Mouse (Mus musculus) yolk sac, embryonic 10.5 days (tissue): ENCODE results near the gene Nsmce1.

Experiments
- DNase-seq: peaks from one replicate; pipeline ENCODE4 v3.0.0-alpha.2; 2017; ENCODE audit warnings: low spot score

Nsmce1 gene

DNA sequence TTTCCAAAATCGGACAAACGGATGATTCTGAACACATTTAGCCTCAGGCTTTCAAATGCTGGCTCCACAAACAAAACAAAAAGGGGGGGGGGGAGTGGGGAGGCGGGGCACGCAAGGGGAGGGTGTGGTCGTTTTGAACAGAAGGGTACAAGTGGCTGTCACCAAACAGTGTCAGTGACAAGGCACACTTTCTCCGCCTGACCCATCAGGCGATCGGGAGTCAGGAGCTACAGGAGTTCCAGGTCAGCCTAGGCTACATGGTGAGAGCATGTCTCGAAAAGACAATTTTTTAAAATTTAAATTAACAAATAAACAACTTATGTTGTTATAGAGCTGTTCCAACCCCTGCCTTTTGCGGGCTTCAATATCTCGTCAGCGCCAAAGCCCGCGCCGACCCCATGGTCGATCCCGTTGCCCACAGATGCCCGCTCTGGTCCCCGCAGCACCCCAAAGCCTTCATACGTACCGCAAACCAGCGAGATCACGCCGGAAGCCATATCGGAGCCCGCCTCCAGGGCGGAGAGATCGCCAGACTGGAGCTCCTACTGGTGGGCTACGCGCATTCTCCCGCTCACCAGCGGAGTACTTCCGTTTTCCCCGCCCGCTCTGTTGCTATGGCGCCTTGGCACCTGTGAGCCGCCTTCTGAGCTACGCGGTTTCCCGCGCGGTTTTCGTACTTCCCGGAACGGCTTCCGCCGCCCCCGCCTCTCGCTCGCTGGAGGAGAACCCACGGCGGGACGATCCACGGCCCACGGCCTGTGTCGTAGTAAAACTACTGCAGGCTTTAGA is at the start of gene Nsmce1:
TSS of gene Nsmce1 (minus strand) at position 650 of the 789 bp plus-strand sequence.
- peak; percentile 91 for DNase-seq

DNA sequence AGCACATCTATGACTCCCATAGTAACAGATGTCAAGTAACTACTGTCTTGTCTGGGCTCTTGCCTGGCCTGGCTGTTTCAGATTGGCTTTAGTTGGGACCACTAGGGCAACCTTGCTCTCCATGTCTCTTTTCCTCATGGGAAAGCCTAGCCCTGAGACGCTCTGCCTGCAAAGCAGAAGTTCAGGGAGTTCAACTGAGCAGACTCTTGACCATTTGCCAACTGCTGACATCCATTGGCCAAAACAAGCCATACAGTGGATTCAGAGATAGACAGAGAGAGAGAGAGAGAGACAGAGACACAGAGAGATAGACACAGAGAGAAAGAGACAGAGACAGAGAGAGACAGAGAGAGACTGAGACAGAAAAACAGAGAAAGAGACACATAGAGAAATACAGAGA is 49.6 kb upstream of the Nsmce1 start:
- DNase-seq = no peak

DNA sequence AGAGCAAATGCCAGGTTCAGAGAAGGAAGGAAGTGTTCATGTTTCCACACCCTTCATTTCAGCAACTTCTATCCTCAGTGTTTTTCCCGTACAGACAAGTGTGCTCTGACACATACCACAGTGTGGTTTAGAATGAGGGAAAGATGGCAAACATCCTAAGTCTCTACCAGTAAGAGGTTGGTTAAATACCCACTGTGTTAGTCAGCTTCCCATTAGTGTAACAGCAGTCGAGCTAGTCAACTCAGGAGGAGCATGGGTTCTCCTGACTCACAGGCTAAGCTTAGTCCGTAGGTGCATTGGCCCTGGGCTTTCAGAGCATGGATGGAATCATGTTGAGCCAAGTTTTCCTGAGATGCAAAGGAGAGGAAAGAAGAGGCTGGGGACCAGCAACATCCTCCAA is 48.0 kb upstream of the Nsmce1 start:
- no peak for DNase-seq

DNA sequence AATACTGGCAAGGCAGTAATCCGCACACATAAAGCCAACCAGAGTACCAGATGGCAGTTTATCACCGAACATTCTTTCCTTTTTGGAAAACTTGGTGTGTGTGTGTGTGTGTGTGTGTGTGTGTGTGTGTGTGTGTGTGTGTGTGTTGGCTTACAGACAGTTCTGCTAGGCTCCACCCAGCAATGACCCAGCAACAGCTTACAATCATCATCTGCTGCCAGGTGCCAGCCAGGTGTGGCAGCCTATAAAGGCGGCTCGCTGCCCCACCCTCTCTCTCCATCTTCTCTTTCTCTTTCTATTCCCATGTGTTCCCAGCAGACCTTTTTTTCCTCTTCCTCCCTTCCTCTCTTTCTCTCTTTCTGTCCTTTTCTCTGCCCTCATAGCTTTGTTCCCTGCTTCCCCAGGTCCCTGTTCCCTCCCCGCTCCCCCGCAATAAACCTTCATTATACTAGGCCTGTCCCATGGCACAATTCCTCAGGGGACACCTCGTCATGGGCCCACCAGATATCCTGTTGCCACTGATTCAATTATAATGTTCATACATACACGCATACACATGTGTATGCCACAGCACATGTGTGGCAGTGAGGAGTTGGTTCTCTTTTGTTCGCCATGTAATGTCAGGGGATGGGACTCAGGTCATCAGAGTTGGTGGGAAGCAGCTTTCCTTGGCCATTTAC is 36.6 kb upstream of the Nsmce1 start:
- no peak for DNase-seq

DNA sequence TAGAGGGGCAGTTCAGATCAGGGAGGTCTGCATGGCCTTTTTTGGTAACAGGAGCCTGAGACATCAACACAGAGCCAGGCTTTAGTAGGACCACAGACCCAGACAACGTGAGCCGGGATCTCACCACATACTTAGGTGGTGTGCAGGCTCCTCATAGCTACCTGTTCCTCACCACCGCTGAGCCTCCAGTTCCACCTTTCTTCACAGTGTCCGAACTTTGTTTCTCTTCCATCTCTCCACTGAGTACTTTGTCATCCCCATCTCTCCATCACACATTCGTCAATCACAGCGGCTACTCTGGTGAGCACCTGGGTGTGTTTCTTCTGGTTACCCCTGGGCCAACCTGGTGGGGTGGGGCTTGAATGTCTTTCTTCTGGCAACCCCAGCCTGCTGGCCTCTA is 35.8 kb upstream of the Nsmce1 start:
- DNase-seq = no peak

DNA sequence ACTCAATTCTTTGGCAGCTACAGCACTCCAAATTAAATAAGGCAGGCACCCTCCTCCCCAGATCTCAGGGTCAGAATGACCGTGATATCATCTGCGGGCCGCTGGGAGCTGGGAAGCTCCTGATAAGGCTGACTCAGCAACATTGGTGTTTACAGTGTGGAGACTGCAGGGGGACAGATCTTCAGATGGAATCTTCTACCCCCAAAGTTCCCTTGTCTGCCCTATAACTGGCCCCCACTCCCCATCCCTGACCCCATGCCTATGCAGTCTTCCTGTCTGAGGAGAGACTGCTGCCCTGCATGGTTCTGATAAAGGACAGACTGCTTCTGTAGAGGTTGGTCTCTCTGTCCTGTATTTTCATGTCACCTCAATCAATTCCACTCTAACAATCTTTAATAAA is 31.7 kb upstream of the Nsmce1 start:
- no peak for DNase-seq

DNA sequence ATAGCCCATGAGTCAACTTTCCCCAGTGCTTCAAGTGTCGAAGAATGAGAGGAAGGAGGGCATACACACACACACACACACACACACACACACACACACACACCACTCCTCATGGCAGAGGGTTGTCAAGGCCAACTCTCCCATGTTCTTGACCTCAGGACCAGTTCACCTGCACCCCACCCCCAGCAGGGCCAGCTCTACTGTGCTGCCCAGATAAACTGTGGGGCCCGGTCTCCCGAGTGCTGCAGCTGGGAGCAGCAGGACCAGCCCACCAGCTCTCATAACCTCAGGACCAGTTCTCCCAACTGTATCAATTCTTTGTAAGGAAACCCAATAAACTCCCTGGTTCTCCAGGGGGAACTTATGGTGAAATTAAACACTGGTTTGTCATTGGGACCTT is 28.3 kb upstream of the Nsmce1 start:
- DNase-seq = no peak

DNA sequence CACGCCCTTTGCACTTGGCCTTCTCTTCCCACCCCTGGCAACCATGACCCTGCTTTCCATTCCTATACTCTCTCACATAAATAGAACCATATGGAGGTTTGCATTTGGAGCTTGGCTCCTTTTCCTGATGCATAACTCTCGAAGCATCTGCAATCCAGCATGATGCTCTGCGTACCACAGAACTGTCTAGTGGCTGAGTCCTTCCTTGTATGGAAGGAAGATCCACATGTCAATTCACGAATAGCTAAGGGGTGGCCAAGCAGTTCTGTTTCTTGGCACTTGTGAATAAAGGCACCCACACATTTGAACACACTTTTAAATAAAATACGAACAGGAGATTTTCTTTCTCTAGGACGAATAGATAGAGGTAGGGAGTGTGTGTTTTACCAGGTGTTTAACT is 26.1 kb upstream of the Nsmce1 start:
- no peak for DNase-seq

DNA sequence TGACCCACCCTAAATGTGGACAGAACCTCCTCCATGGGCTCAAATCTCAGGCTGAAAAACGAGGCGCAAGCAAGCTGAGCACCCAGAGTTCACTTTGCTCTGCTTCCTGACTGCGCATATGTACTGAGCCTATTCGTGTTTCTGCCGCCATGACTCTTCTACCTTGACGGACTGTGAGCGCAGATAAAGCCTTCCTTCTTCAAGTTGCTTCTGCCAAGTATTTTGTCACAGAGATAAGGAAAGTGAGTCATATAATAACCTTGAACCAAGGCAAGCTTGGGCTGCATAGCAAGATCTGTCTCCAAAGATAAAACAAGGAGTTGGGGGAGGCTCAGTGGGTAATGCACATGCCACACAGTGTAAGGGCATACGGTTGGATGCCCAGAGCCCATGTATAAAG is 25.3 kb upstream of the Nsmce1 start:
- DNase-seq = no peak

DNA sequence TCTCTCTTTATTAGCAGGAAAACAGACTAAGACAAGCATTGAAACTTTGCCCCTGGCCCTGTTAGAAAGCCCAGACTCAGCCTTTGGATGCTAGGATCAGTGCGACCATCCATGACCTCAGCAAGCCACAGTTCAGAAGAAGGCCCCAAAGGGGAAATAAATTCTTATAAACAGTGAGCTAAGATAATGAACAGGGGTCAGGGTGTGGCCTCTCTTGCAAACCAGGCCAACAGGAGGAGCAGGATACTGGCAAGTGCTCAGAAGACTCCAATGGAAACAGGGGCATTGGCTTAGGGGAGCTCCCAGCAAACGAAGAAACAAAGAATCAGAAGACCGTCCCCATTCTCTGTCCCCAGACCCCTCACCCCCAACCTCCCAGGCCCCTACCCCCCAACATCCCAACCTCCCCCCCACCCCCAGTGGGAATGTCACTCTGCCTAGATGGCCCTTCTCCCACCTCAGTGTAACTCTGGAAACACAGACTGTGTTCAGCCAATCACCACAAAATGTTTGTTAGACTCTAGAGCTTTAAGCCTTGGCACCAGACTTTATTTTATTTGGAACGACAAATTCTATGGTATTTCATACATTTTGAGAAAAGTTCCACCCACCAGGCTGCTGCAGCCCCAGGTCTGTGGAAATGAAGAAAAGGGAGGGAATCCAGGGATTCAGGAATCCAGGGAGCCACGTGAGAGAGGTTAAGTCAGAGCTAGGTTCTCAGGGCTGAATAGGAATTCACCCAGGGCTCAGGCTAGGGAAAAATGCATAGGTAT is 23.9 kb upstream of the Nsmce1 start:
- no peak for DNase-seq

DNA sequence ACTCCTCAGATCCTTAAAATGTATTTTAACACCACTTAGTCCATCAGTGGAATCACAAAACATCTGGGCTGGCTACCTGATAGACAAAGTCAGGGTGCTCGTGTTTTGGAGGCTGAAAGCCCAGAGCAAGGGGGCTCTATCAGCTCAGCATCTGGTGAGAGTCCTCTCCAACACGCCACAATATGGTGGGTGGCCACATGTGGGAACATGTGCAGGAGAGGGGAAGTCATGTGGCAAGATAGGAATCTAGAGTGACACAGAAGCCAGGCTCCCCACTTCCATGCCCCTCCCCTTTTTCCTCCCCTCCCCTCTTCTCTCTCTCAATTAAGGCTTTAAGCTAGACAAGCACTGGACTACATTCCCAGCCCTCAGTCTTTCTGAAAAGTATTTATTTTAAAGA is 20.5 kb upstream of the Nsmce1 start:
- no peak for DNase-seq

DNA sequence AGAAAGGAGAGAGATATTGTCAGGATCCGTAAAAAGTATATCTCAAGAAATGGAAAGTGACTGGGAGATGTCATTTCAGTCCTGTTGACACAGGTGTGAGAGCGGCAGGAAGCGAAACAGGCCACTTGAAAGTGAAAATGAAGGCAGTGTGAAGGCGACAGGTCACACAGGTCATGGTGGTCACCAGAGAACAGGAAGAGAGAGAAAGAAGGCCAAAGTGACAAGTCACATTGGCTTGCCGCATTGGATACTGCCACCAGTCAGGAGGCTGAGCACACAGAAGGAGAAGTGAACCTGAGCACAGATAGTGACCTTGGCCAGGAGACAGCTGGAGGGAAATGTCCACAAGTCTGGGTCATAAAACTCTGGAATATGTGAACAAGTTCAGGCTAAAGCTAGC is 20.0 kb upstream of the Nsmce1 start:
- no peak for DNase-seq

DNA sequence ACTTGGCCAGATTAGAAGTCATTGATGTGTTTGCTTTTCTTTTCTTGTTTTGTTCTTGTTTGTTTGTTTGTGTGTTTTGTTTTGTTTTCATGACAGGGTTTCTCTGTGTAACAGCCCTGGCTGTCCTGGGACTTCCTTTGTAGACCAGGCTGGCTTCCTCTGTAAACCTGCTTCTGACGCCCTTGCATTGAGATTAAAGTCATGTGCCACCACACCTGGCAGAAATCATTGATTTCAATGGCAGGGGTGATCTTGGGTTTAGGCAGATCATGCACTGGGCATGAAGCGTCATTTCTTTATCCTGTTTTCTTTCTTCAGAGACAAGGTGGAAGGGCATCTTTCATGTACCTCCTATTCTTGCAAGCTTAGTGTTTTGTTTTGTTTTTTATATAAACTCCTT is 15.9 kb upstream of the Nsmce1 start:
- no peak for DNase-seq

DNA sequence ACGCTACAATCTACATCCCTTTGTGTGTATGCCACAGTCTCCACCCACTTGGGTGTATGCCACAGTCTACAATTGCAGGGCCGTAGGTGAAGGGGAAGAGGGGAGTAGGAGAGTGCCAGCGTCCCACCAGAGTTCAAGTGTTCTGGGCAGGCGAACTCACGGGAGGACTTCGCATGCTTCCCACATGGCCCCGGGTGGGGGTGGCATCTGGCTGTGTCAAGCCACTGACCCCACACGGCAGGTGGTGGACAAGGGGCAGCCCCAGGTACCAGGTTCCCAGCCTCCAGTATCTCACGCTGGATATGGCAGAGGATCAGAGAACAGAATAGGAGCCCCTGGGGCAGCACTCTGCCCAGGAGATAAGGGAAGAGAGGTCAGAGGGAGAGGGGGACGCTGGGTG is 14.2 kb upstream of the Nsmce1 start:
- no peak for DNase-seq

DNA sequence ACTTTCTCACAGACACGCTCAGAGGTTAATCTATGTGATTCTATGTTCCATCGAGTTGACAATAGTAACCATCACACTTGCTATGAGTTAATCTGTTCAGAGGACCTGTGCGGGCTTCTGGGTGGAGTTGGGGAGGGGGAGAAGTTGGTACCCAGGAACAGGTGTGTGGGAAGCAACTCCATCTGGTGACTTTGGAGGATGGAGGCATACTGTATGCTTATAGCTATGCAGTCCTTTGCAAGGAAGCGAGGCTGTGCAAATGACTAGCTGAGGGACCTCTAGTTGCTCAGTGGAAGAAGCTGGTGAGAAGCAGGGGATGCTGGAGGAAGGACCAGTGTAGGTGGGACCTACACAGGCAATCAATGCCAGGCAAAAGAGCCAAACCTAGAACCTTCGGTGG is 13.2 kb upstream of the Nsmce1 start:
- DNase-seq = no peak

DNA sequence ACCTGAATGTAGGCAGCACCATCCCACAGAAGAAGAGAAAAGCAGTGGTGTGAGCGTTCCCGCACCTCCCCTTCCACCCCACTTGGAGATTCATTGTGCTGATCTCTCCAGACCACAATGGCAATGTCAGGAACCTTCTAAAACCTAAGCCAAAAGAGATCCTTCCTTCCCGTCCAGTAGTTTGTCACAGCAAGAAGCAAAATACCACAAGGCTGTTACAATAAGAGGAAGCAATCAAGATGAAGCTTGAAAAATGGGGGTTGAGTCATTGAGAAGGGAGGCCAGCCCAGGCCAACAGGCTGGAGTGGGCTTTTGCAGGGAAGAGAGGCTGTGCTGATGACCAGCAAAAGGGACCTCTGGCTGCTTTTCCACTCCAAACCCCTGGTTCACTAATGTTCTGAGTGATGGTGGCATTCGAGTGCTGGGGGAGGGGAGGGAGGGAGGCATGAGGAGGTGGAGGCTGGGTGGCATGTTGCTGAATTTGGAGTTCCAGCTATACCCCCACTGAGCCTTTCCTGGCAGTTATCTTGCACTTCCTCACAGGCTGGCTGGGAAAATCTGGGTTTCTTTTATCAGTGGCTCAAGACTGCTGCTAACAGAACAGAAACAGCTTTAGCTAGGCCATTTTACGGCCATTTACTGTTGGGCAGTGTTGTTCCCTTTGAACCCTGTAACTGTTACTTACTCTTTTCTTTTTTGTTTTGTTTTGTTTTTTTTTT is 12.1 kb upstream of the Nsmce1 start:
- DNase-seq = no peak

DNA sequence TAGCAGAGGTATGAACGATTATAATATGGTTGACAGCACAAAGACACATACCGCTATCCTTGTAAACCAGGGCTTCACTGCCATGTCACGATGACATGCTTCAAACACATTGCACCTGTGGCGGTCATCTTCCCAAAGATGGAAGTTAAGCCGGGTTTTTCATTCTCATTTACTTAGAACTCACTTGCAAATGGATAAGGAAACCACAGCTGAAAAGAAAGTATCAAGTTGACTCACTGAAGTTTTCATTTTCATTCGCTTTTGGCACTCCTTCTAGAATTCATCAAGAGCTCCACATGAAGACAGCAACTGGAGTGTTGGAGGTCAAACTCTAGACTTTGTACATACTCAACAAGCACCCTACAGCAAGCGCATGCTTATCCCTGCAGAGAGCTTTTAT is 9.5 kb upstream of the Nsmce1 start:
- DNase-seq = no peak

DNA sequence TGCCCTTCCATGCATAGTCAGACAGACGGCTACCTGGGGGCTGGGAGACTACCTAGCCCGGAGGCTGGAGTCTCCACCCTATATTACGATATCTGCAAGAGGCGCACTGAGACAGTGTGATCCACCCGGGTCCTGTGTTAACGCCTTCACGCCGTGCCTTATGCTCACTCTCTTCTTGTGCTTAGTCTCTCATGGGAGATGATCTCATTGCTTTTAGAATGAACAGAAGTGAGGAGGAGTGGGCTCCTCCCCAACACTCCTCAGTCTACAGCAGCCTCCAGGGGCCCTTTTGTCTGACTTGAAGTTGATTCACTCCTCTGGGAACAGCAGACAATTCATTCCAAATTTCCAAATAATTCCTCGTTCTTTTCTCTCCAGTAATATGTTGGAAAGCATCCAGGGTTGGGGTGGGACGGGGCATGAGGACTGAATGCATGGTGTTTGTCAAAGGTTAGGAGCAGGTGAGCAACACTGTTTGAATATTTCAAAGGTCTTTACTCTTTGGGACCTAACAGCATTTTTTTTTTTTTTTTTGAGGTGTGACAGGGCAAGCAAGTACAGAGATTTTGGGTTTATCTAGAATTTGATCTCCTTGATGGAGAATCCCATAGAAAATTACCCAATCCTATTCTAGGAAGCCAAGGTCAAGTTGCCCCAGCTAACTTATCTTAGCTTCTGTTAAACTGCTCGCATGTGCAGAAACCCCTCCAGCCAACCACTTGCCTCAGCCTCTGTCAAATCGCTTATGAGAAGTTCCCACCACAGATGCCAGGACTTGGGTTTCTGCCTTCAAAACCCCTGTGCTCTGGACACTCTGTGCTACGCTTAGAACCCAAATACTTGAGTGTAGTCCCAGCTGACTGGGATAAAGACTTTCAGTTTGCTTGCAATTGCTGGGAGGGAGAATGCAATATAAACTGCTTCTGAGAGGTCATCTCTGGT is 8.8 kb upstream of the Nsmce1 start:
- DNase-seq = no peak

DNA sequence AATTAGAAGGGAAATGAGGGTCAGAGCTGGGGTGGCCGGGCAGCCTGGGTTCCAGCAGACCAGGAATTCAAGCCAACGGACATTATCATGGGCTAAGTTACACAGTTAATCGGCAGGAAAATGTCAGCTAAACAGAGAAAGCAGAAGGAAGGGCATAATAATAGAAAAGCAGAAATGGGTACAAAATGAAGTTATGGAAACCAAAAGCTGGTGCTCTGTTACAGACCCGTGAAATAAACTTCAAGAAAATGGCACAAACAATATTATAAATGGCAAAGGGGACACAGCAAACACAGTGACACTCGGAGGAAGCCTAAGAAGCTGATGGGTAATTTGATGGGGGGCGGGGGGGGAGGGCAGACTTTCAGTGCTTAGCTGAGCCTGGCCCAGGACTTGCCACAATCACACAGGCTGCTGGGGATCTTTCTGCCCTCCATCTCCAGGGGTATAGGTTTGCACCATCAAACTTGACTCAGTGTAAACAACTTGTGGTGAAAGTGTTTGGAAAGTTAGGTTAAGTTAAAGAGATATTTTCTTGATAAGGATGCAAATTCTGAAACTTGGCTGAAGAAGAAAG is 4.6 kb upstream of the Nsmce1 start:
- no peak for DNase-seq

DNA sequence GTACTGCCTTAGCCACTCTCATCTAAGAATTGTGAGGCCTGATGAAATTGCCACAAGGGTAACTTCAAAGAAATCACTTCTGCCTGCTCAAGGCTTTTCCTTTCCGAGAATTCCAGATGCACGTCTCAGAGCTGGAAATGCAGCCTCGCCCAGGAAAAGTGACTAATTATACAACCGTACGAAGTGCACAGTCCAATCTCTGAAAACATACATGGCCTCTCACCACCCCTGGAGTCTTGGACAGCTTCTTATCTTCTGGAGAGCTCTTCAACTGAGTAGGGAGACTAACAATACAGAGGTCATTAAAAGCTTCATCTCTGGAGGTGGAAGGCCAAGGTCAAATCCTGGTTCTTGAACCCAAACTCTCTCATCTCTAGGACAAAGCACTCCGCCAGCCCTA is 1.2 kb upstream of the Nsmce1 start:
- DNase-seq = peak; percentile 59

DNA sequence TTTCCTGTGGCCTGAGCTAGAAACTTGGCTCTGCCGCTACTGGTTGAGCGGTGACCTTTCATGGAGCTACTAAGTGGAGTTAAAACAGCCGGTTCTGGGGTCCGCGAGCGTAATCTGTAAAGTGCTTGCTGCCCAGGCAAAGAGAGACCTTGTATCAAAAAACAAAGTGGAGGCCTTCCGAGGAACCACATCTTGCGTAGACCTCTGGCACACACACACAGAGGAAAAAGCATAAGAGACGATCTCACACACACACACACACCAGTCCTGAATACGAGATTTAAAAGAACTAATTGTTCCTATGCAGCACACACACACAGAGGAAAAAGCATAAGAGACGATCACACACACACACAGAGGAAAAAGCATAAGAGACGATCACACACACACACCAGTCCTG is 364 bp upstream of the Nsmce1 start:
- no peak for DNase-seq
